Mouse (Mus musculus): ENCODE measurements around the gene Gm16430. TPM values are rescaled to one million over a fixed set of nuclear protein-coding genes. Genes with fewer than 3 reads are reported as not detected.
"Not testable (repeated sequence)": the region's sequence is repeated elsewhere in the genome, so short reads cannot be mapped to it uniquely, and the experiment has no call there.

The Gm16430 gene
- total RNA-seq (2014; rRNA removed): not detected in 2 replicates
- not detected in 2 replicates for polyA plus RNA-seq (2012; rRNA removed)

DNA sequence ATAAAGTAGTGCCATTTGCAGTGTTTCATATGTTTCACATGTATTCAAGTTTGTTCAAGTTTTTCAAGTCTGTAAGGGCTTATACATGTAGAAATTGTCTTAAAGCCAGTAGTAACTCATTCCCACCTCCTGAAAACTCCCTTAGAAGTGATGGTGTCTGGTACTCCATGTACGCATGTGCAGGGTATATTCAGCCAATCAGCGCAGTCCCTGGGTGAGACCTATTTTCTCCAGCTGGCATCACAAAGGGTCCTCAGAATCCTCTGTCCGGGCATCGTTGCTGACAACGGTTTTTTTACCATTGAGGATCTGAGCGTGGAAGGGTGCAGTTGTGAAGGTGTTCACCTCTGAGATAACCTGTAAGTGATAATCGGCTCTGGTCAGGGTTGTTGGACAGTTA lies at the start of gene Gm16430:
TSS of gene Gm16430 (plus strand) at position 301 of the 400 bp plus-strand sequence.
- no CpG with 5 or more reads among the region's 7 CpGs for WGBS
- not testable (repeated sequence) for H3K27ac ChIP-seq (replicated peaks; ENCODE audit: insufficient read depth, low read depth, low read length); H3K4me1 ChIP-seq (ENCODE audit: control insufficient read depth, insufficient read depth, low read length)

More for the DNA sequence above, at the start of gene Gm16430:
- H3K9ac ChIP-seq (ENCODE audit: low read depth, low read length); DNase-seq (ENCODE audit: extremely low read depth, low read depth, low spot score); H3K4me3 ChIP-seq (ENCODE audit: insufficient read depth, low read depth, low read length); H3K36me3 ChIP-seq (ENCODE audit: control insufficient read depth, insufficient read depth, low read length); H3K79me2 ChIP-seq (ENCODE audit: control insufficient read depth, insufficient read depth, low read length); H3K27me3 ChIP-seq (ENCODE audit: control insufficient read depth, insufficient read depth, low read length): not testable (repeated sequence)

Other genes starting within 250 kb of the Gm16430 start
- not detected in 2 replicates for gene Gm16405, start 91.0 kb upstream of the Gm16430 start, total RNA-seq (2014; rRNA removed)
- gene Gm16405, start 91.0 kb upstream of the Gm16430 start, polyA plus RNA-seq (2012; rRNA removed): not detected in 2 replicates

Data from liver, adult 2 months (tissue).